ENCODE assay signal across 20 mouse cellular contexts in genomic region chr4:55894116-55894885, GRCm38 (mm10).
A peak's percentile ranks its signal among the peaks of the same experiment; 100 is the strongest.
DNase-seq lines count a peak whose midpoint lies in the region; ATAC-seq and TF ChIP-seq lines count a peak whose summit lies in the region.
"Had no signal": no experiment of that assay in that cellular context is flagged by ENCODE, and none has a peak within 500 bp of the region (broad histone marks: within the 10 kb centered on the region; RNA-seq: fewer than 3 reads in every experiment).

No protein-coding gene starts in this region.

- H3K27ac ChIP-seq in limb, embryonic 14.5 days (replicated peaks; ENCODE audit: low read depth, low read length) = 0 out of 2 replicates have a peak overlapping the region, but pooled peaks have one; percentile 20
- no peak overlapping the region for H3K27ac ChIP-seq in limb, embryonic 10.5 days
- H3K27ac ChIP-seq in limb, embryonic 15.5 days = peak overlapping the region; percentile 72
- H3K27ac ChIP-seq: forebrain, embryonic 15.5 days; hindbrain, embryonic 12.5 days; layer of hippocampus, adult 2 months; left cerebral cortex, adult 2 months; limb, embryonic 12.5 days; midbrain, embryonic 13.5 days had no signal

- no peaks in the 10 kb centered on the region for H3K36me3 ChIP-seq in limb, embryonic 14.5 days (ENCODE audit: control insufficient read depth, insufficient read depth, low read length)
- H3K36me3 ChIP-seq in limb, embryonic 10.5 days = no peaks in the 10 kb centered on the region
- H3K36me3 ChIP-seq in limb, embryonic 15.5 days = no peaks in the 10 kb centered on the region
- H3K36me3 ChIP-seq: forebrain, embryonic 15.5 days; hindbrain, embryonic 12.5 days; limb, embryonic 12.5 days; midbrain, embryonic 13.5 days had no signal

- no peaks in the 10 kb centered on the region for H3K27me3 ChIP-seq in limb, embryonic 14.5 days (ENCODE audit: control insufficient read depth, insufficient read depth, low read length)
- no peaks in the 10 kb centered on the region for H3K27me3 ChIP-seq in limb, embryonic 10.5 days (ENCODE audit: low read depth, poor library complexity, severe bottlenecking)
- no peaks in the 10 kb centered on the region for H3K27me3 ChIP-seq in limb, embryonic 15.5 days
- H3K27me3 ChIP-seq: CH12.LX; forebrain, embryonic 15.5 days; hindbrain, embryonic 12.5 days; limb, embryonic 12.5 days; midbrain, embryonic 13.5 days had no signal

- ATAC-seq in limb, embryonic 14.5 days (ENCODE audit: low FRiP score, low read depth) = peak; percentile 26
- no peak for ATAC-seq in limb, embryonic 15.5 days (ENCODE audit: insufficient number of reproducible peaks, low FRiP score, low TSS enrichment, low read depth)
- no peak for ATAC-seq in megakaryocyte, adult 5-6 weeks (ENCODE audit: poor library complexity, severe bottlenecking)
- ATAC-seq: forebrain, embryonic 15.5 days; inflammation-experienced regulatory T-cells, adult 6 months; midbrain, embryonic 13.5 days had no signal

- H3K4me3 ChIP-seq in limb, embryonic 14.5 days (replicated peaks; ENCODE audit: low read length) = no peak overlapping the region
- no peak overlapping the region for H3K4me3 ChIP-seq in limb, embryonic 10.5 days
- H3K4me3 ChIP-seq in limb, embryonic 15.5 days = no peak overlapping the region
- H3K4me3 ChIP-seq: erythroblast, embryonic 14.5 days; forebrain, embryonic 15.5 days; hindbrain, embryonic 12.5 days; layer of hippocampus, adult 2 months; left cerebral cortex, adult 2 months; limb, embryonic 12.5 days; midbrain, embryonic 13.5 days had no signal

- H3K9ac ChIP-seq in limb, embryonic 14.5 days (ENCODE audit: low read depth, low read length, severe bottlenecking) = no peak overlapping the region
- H3K9ac ChIP-seq in limb, embryonic 15.5 days = no peak overlapping the region
- H3K9ac ChIP-seq: forebrain, embryonic 15.5 days; hindbrain, embryonic 12.5 days; limb, embryonic 12.5 days; midbrain, embryonic 13.5 days had no signal

- peak; percentile 14 for DNase-seq in adrenal gland, postnatal 10 days
- no peak for DNase-seq in adrenal gland, adult 8-10 months
- DNase-seq in limb, embryonic 14.5 days (ENCODE audit: low spot score) = peak; percentile 58
- DNase-seq in limb, embryonic 10.5 days (ENCODE audit: low spot score) = no peak
- DNase-seq in spleen, adult 12 weeks (ENCODE audit: low spot score) = no peak
- no peak for DNase-seq in liver
- DNase-seq: cerebellum, adult 9-11 months; right cerebral cortex, postnatal 14 days; thymus, adult 18-20 months had no signal

- H3K9me3 ChIP-seq in limb, embryonic 14.5 days (ENCODE audit: control insufficient read depth, low read length) = no peaks in the 10 kb centered on the region
- H3K9me3 ChIP-seq in limb, embryonic 10.5 days (replicated peaks) = no peaks in the 10 kb centered on the region
- H3K9me3 ChIP-seq in limb, embryonic 15.5 days = no peaks in the 10 kb centered on the region
- H3K9me3 ChIP-seq: forebrain, embryonic 15.5 days; hindbrain, embryonic 12.5 days; limb, embryonic 12.5 days; midbrain, embryonic 13.5 days had no signal

- H3K4me1 ChIP-seq in limb, embryonic 14.5 days (ENCODE audit: control insufficient read depth, insufficient read depth, low read length) = 0 out of 2 replicates have a peak, but pooled peaks cover 3% of the 10 kb centered on the region
- no peaks in the 10 kb centered on the region for H3K4me1 ChIP-seq in limb, embryonic 10.5 days
- H3K4me1 ChIP-seq in limb, embryonic 15.5 days = no peaks in the 10 kb centered on the region
- H3K4me1 ChIP-seq: forebrain, embryonic 15.5 days; hindbrain, embryonic 12.5 days; limb, embryonic 12.5 days; midbrain, embryonic 13.5 days had no signal

- WGBS in limb, embryonic 14.5 days = 42% methylated on average over 12 of the region's 12 CpGs
- WGBS in limb, embryonic 10.5 days = 69% methylated on average over 12 of the region's 12 CpGs
- 38% methylated on average over 12 of the region's 12 CpGs for WGBS in limb, embryonic 15.5 days

- TF ChIP-seq POLR2A in limb, embryonic 14.5 days (IDR thresholded peaks at IDR 0.05; ENCODE audit: borderline replicate concordance, extremely low read depth, insufficient read depth, insufficient read length) = no peak

- H3K4me2 ChIP-seq in limb, embryonic 14.5 days (replicated peaks; ENCODE audit: low read depth, low read length, severe bottlenecking) = no peak overlapping the region
- H3K4me2 ChIP-seq in limb, embryonic 15.5 days = no peak overlapping the region
- H3K4me2 ChIP-seq: forebrain, embryonic 15.5 days; hindbrain, embryonic 12.5 days; limb, embryonic 12.5 days; midbrain, embryonic 13.5 days had no signal

Comparison
In these comparisons a context has a peak if more than half of its experiments do, and no peak if none do; other contexts are left out.
1. DNase-seq: peak in adrenal gland, postnatal 10 days (single experiment) and limb, embryonic 14.5 days (single experiment); none in adrenal gland, adult 8-10 months (single experiment), limb, embryonic 10.5 days (single experiment), spleen, adult 12 weeks (single experiment) and liver (single experiment).